Mouse (Mus musculus) lung, adult 2 months (tissue): ENCODE results near the gene Als2. TPM values are rescaled to one million over a fixed set of nuclear protein-coding genes. Genes with fewer than 3 reads are reported as not detected.

Experiments used
- DNase-seq: peaks from one replicate; pipeline ENCODE4 v3.0.0; 2022
- H3K4me1 ChIP-seq: fragments of 200-500 bp; 2 replicates; pipeline ENCODE4 v1.6.1; 2011; ENCODE audit warnings: low read length; ENCODE audit not compliant: control insufficient read depth, insufficient read depth
- H3K4me3 ChIP-seq: fragments of 200-500 bp; replicated peaks from 2 replicates; pipeline ENCODE3; 2011; ENCODE audit warnings: low read depth, mild to moderate bottlenecking, control low read depth, low read length; ENCODE audit errors: extremely low read depth
- CTCF ChIP-seq: fragments of 200-500 bp; IDR thresholded peaks from 2 replicates; pipeline ENCODE4 v1.5.1; 2011; ENCODE audit warnings: mild to moderate bottlenecking, low read length, control low read depth; ENCODE audit not compliant: insufficient read depth
- POLR2A ChIP-seq: fragments of 200-500 bp; IDR thresholded peaks from 2 replicates; pipeline ENCODE4 v1.6.1; 2011; ENCODE audit warnings: low read depth, mild to moderate bottlenecking, control low read depth, low read length, borderline replicate concordance; ENCODE audit errors: extremely low read depth
- WGBS: fragments of 180-500 bp; shearing (Covaris S2); methylation state at CpG from one replicate; pipeline ENCODE4 v1.1.7; 2018; 5-methylcytosine and 5-hydroxymethylcytosine counted together
- polyA plus RNA-seq: library from polyadenylated mRNA; depleted of rRNA; stranded (reverse); fragments of >200 nt; gene quantifications from 2 replicates; pipeline ENCODE4 v1.2.3, GENCODE M21; 2012

Gene Als2
- polyA plus RNA-seq, 1 experiment: 5.4 TPM

DNA sequence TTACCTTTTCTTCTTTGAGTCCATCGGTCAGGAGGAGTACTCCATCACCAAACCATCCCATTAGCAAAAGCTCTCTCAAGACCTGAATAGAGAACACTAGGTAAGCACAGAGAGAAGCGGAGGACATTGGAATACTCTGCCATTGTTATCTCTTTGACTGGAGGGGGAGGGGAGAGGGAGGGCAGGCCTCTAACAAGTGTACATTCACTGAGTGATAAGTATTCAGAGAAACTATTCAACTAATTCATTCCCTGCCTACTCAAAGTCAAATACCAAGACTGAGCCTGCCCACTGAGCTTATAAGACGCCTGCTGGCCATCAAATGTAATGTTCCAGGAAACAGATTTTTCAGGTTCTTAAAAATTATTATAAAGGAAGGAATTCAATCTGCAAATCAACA, 16.7 kb downstream of the Als2 start:
- no peaks in the 10 kb centered on the region for H3K4me1 ChIP-seq
- H3K4me3 ChIP-seq: no peak overlapping the region
- DNase-seq: no peak
- 89% methylated on average over 3 of the region's 3 CpGs for WGBS
- TF ChIP-seq CTCF (no peak), POLR2A (no peak)

DNA sequence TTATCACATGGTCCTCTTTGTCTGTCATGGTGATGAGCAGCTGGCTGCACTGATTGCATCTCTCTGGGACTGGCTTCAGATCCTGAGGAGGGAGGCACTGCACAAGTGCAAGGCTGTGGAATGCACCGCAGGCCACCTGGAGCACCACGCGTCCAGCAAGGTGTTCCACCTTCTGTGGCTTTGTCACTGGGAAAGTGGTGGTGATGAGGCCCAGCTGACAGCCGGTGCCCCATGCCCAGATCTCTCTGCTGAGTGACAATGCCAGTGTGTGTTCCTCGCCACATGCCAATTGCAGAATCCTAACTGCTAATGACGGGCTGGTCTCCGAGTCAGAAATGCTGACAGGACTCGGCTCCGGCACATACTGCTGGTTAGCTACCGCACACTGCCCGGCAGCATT, 21.6 kb downstream of the Als2 start:
- DNase-seq: no peak
- H3K4me3 ChIP-seq: no peak overlapping the region
- 94% methylated on average over 11 of the region's 11 CpGs for WGBS
- TF ChIP-seq POLR2A (no peak), CTCF (no peak)
- no peaks in the 10 kb centered on the region; the same call in 1 of the 2 replicates for H3K4me1 ChIP-seq

DNA sequence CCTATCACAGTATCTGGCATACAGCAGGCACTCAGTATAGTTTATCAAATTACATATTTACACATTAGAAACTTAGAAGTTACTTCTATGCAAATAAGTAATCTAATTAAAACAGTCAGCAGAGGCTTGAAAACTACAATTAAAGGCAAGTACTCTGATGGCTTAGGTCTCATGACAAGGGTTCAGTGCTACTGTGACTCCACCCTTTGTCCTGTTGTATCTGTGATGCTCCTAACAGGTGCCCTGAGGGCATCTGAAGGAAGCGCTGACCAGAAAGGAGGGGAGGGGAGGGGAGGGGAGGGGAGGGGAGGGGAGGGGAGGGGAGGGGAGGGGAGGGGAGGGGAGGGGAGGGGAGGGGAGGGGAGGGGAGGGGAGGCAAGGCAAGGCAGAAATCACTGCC, 24.1 kb downstream of the Als2 start:
- no CpG with 5 or more reads among the region's 1 CpGs for WGBS

DNA sequence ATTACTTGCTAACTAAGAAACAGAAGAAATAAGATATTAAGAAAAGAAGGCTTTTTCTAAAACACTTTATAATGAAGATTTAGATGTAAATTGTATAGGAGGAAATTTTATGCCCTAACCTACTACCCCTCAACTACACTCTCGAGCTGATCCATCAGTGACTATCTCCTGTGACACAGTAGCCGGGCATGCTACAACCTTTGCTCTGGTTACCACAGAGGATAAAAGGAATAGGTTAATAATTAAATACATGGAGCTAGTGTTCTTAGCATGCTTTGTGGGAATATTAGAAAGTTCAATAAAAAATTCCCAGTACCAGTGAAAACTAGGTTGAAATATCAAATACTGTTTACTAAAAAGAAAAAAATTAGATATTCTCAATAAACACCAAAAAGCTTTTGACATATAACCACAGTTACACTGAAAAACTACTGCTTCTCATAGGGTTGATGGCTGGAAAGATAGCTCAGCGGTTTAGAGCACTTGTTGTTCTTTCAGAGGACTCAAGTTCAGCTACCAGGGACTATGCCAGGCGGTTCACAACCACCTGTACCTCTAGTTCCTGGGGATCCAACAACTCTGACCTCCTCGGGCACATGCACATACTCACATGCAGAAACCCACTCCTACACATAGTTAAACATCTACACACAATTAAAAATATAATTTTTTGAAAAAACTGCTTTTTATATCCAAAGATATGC, 24.8 kb downstream of the Als2 start:
- TF ChIP-seq POLR2A (no peak), CTCF (no peak)
- Histone ChIP-seq H3K4me3 (no peak overlapping the region), H3K4me1 (no peaks in the 10 kb centered on the region; the same call in 1 of the 2 replicates)
- DNase-seq: no peak
- 77% methylated on average over 5 of the region's 5 CpGs for WGBS

More for the DNA sequence above, 24.1 kb downstream of the Als2 start:
- no peak for DNase-seq
- TF ChIP-seq POLR2A (no peak), CTCF (no peak)
- H3K4me1 ChIP-seq: no peaks in the 10 kb centered on the region; the same call in 1 of the 2 replicates
- no peak overlapping the region for H3K4me3 ChIP-seq

- 72% methylated on average over 4 of the region's 4 CpGs for WGBS
- no peak for DNase-seq
- TF ChIP-seq POLR2A (no peak), CTCF (no peak)
- Histone ChIP-seq H3K4me3 (no peak overlapping the region), H3K4me1 (no peaks in the 10 kb centered on the region; the same call in 1 of the 2 replicates)
Observed at GRCm38 (mm10) chr1:59211651-59212050, 25.4 kb downstream of the Als2 start.

- DNase-seq: no peak
- Histone ChIP-seq H3K4me1 (no peaks in the 10 kb centered on the region; the same call in 1 of the 2 replicates), H3K4me3 (no peak overlapping the region)
- TF ChIP-seq CTCF: no peak
- TF ChIP-seq POLR2A: no peak
- WGBS: 89% methylated on average over 1 of the region's 1 CpGs
Observed at GRCm38 (mm10) chr1:59208331-59208730, 28.7 kb downstream of the Als2 start.

DNA sequence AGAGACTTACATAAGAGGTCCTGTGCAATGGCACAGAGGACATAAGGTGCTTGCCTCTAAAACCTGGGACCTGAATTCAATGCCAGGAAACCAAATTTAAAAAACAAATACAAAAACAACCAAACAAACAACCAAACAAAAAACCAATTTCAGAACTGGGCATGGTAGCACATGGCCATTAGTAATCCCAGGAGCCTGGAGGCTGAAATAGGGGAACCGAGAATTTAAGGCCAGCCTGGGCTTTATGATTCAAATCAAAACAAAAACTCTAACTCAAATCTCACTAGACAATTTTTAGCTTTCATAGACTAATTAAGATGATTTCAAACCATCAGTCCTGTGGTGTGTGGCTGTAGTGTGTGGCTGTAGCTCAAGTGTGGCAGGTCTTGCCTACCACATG, 32.5 kb downstream of the Als2 start:
- no peak for DNase-seq
- Histone ChIP-seq H3K4me3 (no peak overlapping the region), H3K4me1 (no peaks in the 10 kb centered on the region)
- 94% methylated on average over 1 of the region's 1 CpGs for WGBS
- TF ChIP-seq POLR2A: no peak
- TF ChIP-seq CTCF: no peak

GRCm38 (mm10) chr1:59202367-59202766, 34.7 kb downstream of the Als2 start:
- 90% methylated on average over 10 of the region's 10 CpGs for WGBS

GRCm38 (mm10) chr1:59201561-59201960, 35.5 kb downstream of the Als2 start:
- Histone ChIP-seq H3K4me3 (no peak overlapping the region), H3K4me1 (no peaks in the 10 kb centered on the region)
- 79% methylated on average over 1 of the region's 1 CpGs for WGBS
- TF ChIP-seq POLR2A (no peak), CTCF (no peak)
- no peak for DNase-seq

More at GRCm38 (mm10) chr1:59202367-59202766, 34.7 kb downstream of the Als2 start:
- no peak for DNase-seq
- TF ChIP-seq CTCF: no peak
- no peak for TF ChIP-seq POLR2A
- Histone ChIP-seq H3K4me3 (no peak overlapping the region), H3K4me1 (no peaks in the 10 kb centered on the region)

GRCm38 (mm10) chr1:59200960-59201359, 36.1 kb downstream of the Als2 start:
- no peak for TF ChIP-seq CTCF
- TF ChIP-seq POLR2A: no peak
- Histone ChIP-seq H3K4me1 (no peaks in the 10 kb centered on the region), H3K4me3 (no peak overlapping the region)
- DNase-seq: no peak
- WGBS: 82% methylated on average over 5 of the region's 5 CpGs

DNA sequence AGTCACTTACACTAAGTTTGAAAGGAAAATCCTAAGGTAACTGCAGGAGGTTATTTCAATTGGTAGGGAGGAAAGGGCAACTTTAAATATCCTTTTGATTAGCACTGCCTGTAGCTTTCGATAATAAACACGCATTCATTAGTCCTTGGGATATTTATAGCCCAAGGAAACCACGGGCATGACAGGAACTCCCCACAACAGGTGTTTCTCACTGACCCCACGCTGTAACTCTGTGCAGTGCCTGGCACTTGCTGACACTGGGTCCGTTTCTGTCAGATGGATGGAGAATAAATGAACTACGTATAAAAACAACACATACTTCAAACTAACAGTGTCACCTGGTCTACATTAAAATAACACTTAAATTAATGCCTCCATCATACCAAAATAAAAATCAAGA, 42.1 kb downstream of the Als2 start:
- no peaks in the 10 kb centered on the region for H3K4me1 ChIP-seq
- no peak for DNase-seq
- no peak overlapping the region for H3K4me3 ChIP-seq
- no peak for TF ChIP-seq POLR2A
- TF ChIP-seq CTCF: no peak
- 37% methylated on average over 6 of the region's 6 CpGs for WGBS
